Mouse (Mus musculus) CD8-positive naive resting alpha-beta T cell, adult 2 months (primary cell): ENCODE results near the gene Olfr214.
"Not testable (repeated sequence)": the region's sequence is repeated elsewhere in the genome, so short reads cannot be mapped to it uniquely, and the experiment has no call there.

Experiments
- DNase-seq, 2 experiments: peaks; one replicate each; pipeline ENCODE4 v3.0.0; 2022; ENCODE audit warnings: low read depth in 2 of 2, low spot score in 2 of 2

Gene Olfr214

DNA sequence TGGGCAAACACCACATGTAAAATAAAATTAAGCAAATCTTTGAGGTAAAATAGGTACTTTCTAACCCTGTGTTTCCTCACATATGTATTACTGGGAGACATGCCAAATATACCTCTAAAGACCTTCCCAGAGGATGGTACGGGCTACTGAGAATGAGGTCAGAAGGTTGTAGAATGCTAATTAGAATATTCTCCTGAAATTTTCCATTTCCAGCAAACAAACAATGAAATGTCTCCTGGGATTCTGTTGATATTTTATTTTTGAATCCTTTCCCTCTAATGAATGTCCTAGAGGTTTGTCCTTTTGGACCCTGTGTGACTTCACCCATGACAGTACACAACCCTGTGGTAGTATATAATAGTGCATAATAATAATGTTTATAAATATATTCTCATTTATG is at the start of gene Olfr214:
Gene Olfr214 (plus strand): TSS at position 301 of the 400 bp plus-strand sequence.
- no peak for DNase-seq

DNA sequence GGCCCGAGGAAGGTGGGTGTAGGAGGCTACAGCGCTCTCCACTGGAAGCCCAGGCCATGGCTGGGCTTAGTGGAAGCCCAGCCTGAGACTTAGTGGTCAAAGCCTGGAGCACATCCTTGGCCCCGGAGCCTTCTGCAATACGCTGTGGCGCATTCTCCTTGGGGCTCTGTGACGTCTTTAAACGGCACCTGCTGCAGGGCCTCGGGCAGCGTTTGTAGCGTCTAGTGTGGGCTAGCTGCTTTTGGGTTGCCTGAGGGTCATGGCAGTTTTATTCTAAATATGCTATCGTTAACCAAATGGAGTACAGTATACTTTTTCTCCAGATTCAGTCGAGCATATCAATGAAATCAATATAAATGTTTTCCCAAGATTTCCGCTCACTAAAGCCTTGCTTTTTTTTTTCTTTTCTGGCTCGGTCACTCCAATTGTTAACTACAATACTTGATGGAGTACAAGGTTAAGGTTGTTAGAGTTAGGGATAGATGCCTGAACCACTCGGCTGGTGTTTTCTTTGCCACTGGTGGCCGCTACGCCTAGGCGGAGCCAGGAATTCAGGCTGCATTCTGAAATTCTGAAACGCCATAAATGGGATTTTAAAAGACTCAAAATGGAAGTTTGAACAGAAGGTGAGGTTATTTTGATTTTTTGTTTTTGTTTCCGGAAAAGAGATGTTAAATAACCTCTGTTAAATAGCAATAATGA is 47.6 kb upstream of the Olfr214 start, which contains the start of gene Olfr212:
Gene Olfr212 (plus strand): TSS at position 215 of the 702 bp plus-strand sequence.
- not testable (repeated sequence) for DNase-seq

- DNase-seq: no peak
Measured at GRCm38 (mm10) chr6:116514832-116515231, 39.2 kb upstream of the Olfr214 start.

- DNase-seq: no peak
Measured at GRCm38 (mm10) chr6:116538156-116538555, 15.9 kb upstream of the Olfr214 start, which contains the start of gene Olfr213. Olfr213 (plus strand) TSS chr6:116538456.

- no peak for DNase-seq
Measured at GRCm38 (mm10) chr6:116542500-116542899, 11.5 kb upstream of the Olfr214 start.

- DNase-seq: not testable (repeated sequence)
Measured at GRCm38 (mm10) chr6:116550841-116551240, 3.2 kb upstream of the Olfr214 start, which contains the start of gene Gm5580. Gm5580 (plus strand) TSS chr6:116551141.

DNA sequence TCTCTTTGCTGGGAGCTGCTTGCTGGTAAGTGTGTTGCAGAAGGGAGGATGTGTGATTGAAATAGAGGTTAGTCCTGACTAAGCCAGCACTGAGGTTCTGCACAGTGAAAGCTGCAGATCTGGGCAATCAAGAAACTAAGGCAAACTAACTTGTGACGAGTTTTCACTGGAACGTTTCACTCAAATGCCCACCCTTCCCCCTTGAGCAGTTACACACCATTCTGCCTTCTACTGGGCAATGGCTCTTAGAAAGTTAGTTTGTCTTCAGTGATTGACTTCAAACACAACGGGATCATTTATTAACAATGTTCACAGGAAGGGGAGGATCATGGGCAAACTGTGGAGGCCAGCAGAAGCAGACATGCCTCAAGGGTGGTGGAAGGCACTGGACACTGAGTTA is 917 bp downstream of the Olfr214 start:
- DNase-seq: no peak

DNA sequence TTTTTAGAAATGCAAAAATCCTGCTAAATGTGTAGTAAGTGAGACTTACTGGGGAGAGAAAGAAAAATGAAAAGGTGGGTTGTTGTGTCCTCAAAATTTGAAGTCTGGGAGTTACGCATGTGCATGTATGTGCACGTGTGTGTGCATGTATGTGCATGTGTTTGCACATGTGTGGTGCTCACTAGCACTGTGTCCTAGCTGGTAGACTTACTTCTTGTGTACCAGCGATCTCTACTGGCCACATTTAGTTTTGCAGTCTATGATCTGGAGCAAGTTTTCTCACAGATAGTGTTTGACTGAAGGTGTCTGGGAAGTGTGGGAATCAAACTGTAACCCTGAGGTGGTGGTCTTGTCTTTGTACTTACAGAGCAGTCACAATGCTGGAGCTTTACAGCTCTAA is 15.8 kb downstream of the Olfr214 start:
- no peak for DNase-seq

DNA sequence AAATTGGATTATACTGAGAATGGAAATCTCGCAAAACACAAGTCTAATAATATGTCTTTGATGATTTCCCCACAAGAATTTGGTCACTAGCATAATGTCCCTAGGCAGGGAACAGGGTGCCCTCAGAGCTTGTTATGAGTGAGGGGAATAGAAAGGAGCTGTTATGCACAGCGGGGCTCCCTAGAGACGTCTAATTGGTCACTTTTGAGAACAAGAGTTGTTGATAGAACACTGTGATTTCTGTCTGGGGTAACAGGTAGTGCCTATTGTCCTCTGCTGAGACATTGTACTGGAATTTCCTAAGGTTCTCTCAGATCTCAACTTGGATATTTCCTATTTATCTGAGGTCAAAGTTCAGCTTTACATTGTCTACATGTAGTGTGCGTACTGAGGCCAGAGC is 30.1 kb downstream of the Olfr214 start, which contains the start of gene Olfr215:
Gene Olfr215 (minus strand): TSS at position 101 of the 400 bp plus-strand sequence.
- DNase-seq: no peak

- DNase-seq: not testable (repeated sequence)
Measured at GRCm38 (mm10) chr6:116600969-116601368, 46.9 kb downstream of the Olfr214 start.

DNA sequence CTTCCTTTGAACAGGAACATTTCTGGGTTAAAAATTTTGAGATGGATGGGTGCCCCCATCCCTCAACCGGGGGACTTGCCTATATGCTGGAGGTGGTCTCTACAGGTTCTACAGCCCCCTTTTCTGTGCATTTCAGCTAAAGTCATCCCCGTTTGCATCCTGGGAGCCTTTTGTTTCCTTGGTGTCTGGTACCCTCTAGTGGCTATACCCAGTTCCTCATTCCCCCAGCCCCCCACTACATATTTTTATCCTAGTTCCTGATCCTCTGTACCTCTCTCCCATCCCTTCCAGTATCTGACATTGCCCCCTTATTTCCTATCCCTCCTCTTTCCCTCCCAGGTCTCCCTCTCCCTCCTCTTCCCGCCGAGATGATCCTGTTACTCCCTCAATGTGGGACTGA is 53.2 kb downstream of the Olfr214 start:
- no peak for DNase-seq
